Mouse (Mus musculus): Measurements from ENCODE around the gene Apoa1. TPM values are rescaled to one million over a fixed set of nuclear protein-coding genes. Genes with fewer than 3 reads are reported as not detected.

Gene Apoa1
- total RNA-seq (2023) = not detected in 2 replicates

GRCm38 (mm10) chr9:46228491-46228890 lies at the start of gene Apoa1:
Apoa1 (plus strand) TSS chr9:46228580.

GRCm38 (mm10) chr9:46235596-46235648 lies 7.0 kb downstream of the Apoa1 start, which contains the start of gene Apoc3:
Apoc3 (minus strand) TSS chr9:46235636.

GRCm38 (mm10) chr9:46240526-46241153 lies 12.3 kb downstream of the Apoa1 start, which contains the start of gene Apoa4:
Apoa4 (plus strand) TSS chr9:46240696.

GRCm38 (mm10) chr9:46268343-46268873 lies 40.0 kb downstream of the Apoa1 start, which contains the start of gene Apoa5:
Apoa5 (plus strand) TSS chr9:46268633.

GRCm38 (mm10) chr9:46272677-46273454 lies 44.5 kb downstream of the Apoa1 start, which contains the start of gene Zpr1:
Zpr1 (plus strand) TSS chr9:46273064.

Other genes starting within 250 kb of the Apoa1 start
- 46.9 and 67.4 TPM in 2 replicates for gene Pafah1b2, start 215.9 kb upstream of the Apoa1 start, total RNA-seq (2023)
- 66.4 and 75.0 TPM in 2 replicates for gene Sik3, start 215.8 kb upstream of the Apoa1 start, total RNA-seq (2023)
- gene Apoc3, start 7.1 kb downstream of the Apoa1 start, total RNA-seq (2023) = not detected in 2 replicates
- gene Apoa4, start 12.1 kb downstream of the Apoa1 start, total RNA-seq (2023) = not detected in 2 replicates
- gene Apoa5, start 40.1 kb downstream of the Apoa1 start, total RNA-seq (2023) = not detected in 2 replicates
- gene Zpr1, start 44.5 kb downstream of the Apoa1 start, total RNA-seq (2023) = 31.4 and 54.5 TPM in 2 replicates
- gene Bud13, start 54.4 kb downstream of the Apoa1 start, total RNA-seq (2023) = 16.8 and 20.8 TPM in 2 replicates
- gene 4931429L15Rik, start 91.4 kb downstream of the Apoa1 start, total RNA-seq (2023) = not detected in 2 replicates